Mouse (Mus musculus): ENCODE measurements around the gene Gm20388.

- TF ChIP-seq EP300 (IDR thresholded peaks at IDR 0.05; ENCODE audit: insufficient read depth, low read depth, low read length): no peak
- TF ChIP-seq CTCF (IDR thresholded peaks at IDR 0.05; ENCODE audit: low read depth, low read length): no peak
Measured at GRCm38 (mm10) chr8:122301081-122301480, 2390.4 kb downstream of the Gm20388 start.

Measured in ES-Bruce4 (cell line).